Mouse (Mus musculus) hindbrain, embryonic 11.5 days (tissue): ENCODE data around the gene Ccl21b. TPM values are rescaled to one million over a fixed set of nuclear protein-coding genes. Genes with fewer than 3 reads are reported as not detected.
"Not testable (repeated sequence)": the region's sequence is repeated elsewhere in the genome, so short reads cannot be mapped to it uniquely, and the experiment has no call there.

Experiments
- ATAC-seq: fragments of 200-750 bp; cut with Nextera tagmentation; 2 replicates; pipeline ENCODE4 v1.8.0; 2017; ENCODE audit warnings: mild to moderate bottlenecking, moderate TSS enrichment, moderate library complexity; ENCODE audit not compliant: low FRiP score
- DNase-seq: peaks from one replicate; pipeline ENCODE4 v3.0.0-alpha.2; 2015; ENCODE audit warnings: low spot score
- H3K27ac ChIP-seq: fragments of 300-500 bp; sonication (generic); 2 replicates; pipeline ENCODE4 v1.5.1; 2014; ENCODE audit warnings: mild to moderate bottlenecking, low read depth, low read length
- H3K27me3 ChIP-seq: fragments of 300-500 bp; sonication (generic); 2 replicates; pipeline ENCODE4 v1.6.1; 2014; ENCODE audit warnings: mild to moderate bottlenecking, low read length, moderate library complexity, mixed read lengths; ENCODE audit not compliant: control insufficient read depth, insufficient read depth
- H3K36me3 ChIP-seq: fragments of 300-500 bp; sonication (generic); 2 replicates; pipeline ENCODE4 v1.6.1; 2014; ENCODE audit warnings: mild to moderate bottlenecking, low read length, moderate library complexity, mixed read lengths; ENCODE audit not compliant: control insufficient read depth, insufficient read depth
- H3K4me1 ChIP-seq: fragments of 300-500 bp; sonication (generic); replicated peaks from 2 replicates; pipeline ENCODE4 v1.6.1; 2014; ENCODE audit warnings: low read length, mixed read lengths; ENCODE audit not compliant: control insufficient read depth, insufficient read depth
- H3K4me2 ChIP-seq: fragments of 300-500 bp; sonication (generic); replicated peaks from 2 replicates; pipeline ENCODE4 v1.6.1; 2014; ENCODE audit warnings: mild to moderate bottlenecking, low read depth, low read length
- H3K4me3 ChIP-seq: fragments of 300-500 bp; sonication (generic); 2 replicates; pipeline ENCODE4 v1.5.1; 2014; ENCODE audit warnings: low read depth, low read length
- H3K9ac ChIP-seq: fragments of 300-500 bp; sonication (generic); 2 replicates; pipeline ENCODE4 v1.6.1; 2014; ENCODE audit warnings: low read depth, low read length
- H3K9me3 ChIP-seq: fragments of 300-500 bp; sonication (generic); 2 replicates; pipeline ENCODE4 v1.6.1; 2016; ENCODE audit warnings: low read length; ENCODE audit not compliant: control insufficient read depth
- WGBS: fragments of 180-500 bp; shearing (Covaris S2); extraction: QIAGEN DNeasy Blood & Tissue Kit; methylation state at CpG from one replicate; pipeline ENCODE4 v1.1.7; 2014; 5-methylcytosine and 5-hydroxymethylcytosine counted together
- polyA plus RNA-seq: library from polyadenylated mRNA; unstranded; fragments of >200 nt; fragmentation: Nextera tagmentation; extraction: Ambion mirVana; gene quantifications from 2 replicates; pipeline ENCODE4 v1.2.1, GENCODE M21; 2014

Ccl21b gene
- not detected in 2 replicates for polyA plus RNA-seq

DNA sequence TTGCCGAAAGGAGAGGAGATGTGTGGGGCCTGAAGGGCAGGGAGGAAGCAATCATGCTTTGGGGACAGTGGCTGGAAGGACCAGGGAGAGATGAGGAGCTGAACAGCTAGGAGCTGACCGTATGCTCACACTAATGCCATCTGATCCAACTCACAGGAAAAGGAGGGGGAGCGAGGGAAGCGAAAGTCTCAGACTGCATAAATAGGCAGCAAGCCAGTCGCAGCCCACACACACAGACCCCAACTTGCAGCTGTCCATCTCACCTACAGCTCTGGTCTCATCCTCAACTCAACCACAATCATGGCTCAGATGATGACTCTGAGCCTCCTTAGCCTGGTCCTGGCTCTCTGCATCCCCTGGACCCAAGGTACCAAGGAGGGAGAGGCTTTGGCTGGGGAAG lies at the start of gene Ccl21b:
Gene Ccl21b (plus strand): TSS at position 301 of the 400 bp plus-strand sequence.
- H3K4me1 ChIP-seq, H3K27ac ChIP-seq, H3K4me2 ChIP-seq, DNase-seq, H3K9ac ChIP-seq, H3K27me3 ChIP-seq, H3K36me3 ChIP-seq, ATAC-seq, H3K9me3 ChIP-seq, H3K4me3 ChIP-seq: not testable (repeated sequence)
- no CpG with 5 or more reads among the region's 5 CpGs for WGBS

DNA sequence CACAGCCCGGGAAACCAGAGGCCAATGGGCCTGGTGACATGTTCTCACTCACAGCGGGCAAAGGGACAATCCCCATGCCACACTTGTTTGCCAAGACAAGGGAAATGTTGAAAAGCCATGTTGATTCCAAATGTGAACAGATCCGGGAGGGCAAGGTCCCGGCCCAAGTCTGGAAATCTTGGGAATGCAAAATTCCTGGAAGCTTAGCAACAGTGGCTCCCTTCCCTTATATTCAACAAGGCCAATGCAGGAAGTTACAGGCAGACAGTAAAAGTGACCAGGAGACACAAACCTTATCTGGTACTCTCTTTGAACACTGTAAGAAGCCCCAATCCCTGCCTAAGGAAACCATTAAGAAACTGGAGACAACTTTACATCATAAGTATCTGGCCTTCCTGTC lies 15.2 kb upstream of the Ccl21b start, which contains the start of gene Gm10600:
Gene Gm10600 (plus strand): TSS at position 301 of the 400 bp plus-strand sequence.
- not testable (repeated sequence) for H3K4me1 ChIP-seq, DNase-seq, H3K4me2 ChIP-seq, ATAC-seq, H3K36me3 ChIP-seq, H3K27me3 ChIP-seq, H3K9ac ChIP-seq, H3K27ac ChIP-seq, H3K4me3 ChIP-seq, H3K9me3 ChIP-seq
- no CpG with 5 or more reads among the region's 4 CpGs for WGBS

DNA sequence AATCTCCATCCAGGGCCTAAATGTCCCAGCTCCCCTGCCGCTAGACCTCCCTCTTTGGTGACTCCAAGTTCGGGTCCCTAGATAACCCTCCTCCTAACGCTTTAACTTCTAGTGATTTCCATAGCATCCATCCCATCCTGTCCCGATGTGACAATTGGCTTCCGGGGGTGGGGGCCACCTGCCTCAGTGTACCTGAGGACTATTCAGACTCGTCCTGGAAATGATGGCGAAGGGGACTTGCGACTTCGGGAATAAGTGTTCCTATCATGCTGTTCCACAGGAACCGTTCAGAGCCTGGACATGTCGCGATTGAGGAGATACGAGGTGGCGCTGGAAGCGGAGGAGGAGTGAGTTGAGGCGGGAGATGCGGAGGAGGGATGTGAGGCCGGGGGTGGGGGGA lies 38.4 kb downstream of the Ccl21b start, which contains the start of gene Gm21953:
Gene Gm21953 (plus strand): TSS at position 301 of the 400 bp plus-strand sequence.
- no CpG with 5 or more reads among the region's 18 CpGs for WGBS
- H3K9me3 ChIP-seq, H3K27me3 ChIP-seq, H3K9ac ChIP-seq, H3K36me3 ChIP-seq, H3K27ac ChIP-seq, H3K4me3 ChIP-seq, DNase-seq, ATAC-seq, H3K4me1 ChIP-seq, H3K4me2 ChIP-seq: not testable (repeated sequence)

Other genes starting within 250 kb of the Ccl21b start
- gene Gm21093, start 221.0 kb upstream of the Ccl21b start, polyA plus RNA-seq = 0.24 and 0.40 TPM in 2 replicates
- gene Gm3893, start 164.6 kb upstream of the Ccl21b start, polyA plus RNA-seq = not detected in 2 replicates
- 2.8 TPM in 1 of 2 replicates, not detected in the other for gene Gm13304, start 140.9 kb upstream of the Ccl21b start, polyA plus RNA-seq
- gene Gm13306, start 102.3 kb upstream of the Ccl21b start, polyA plus RNA-seq = not detected in 2 replicates
- gene Gm13305, start 87.2 kb upstream of the Ccl21b start, polyA plus RNA-seq = 0.53 TPM in 1 of 2 replicates, not detected in the other
- not detected in 2 replicates for gene Gm10600, start 15.1 kb upstream of the Ccl21b start, polyA plus RNA-seq
- not detected in 2 replicates for gene Gm21953, start 38.5 kb downstream of the Ccl21b start, polyA plus RNA-seq
- not detected in 2 replicates for gene Fam205a3, start 62.6 kb downstream of the Ccl21b start, polyA plus RNA-seq
- gene Gm21586, start 183.6 kb downstream of the Ccl21b start, polyA plus RNA-seq = not detected in 2 replicates
- not detected in 2 replicates for gene Gm2163, start 211.0 kb downstream of the Ccl21b start, polyA plus RNA-seq